Mouse (Mus musculus) stomach, postnatal 0 days (tissue): ENCODE measurements at regions not wholly inside any gene's neighbourhood (a gene's known extent, or its start where the extent isn't known, plus 50 kb on each side); places are given as distances from the start of the nearest gene placed in this dataset.

Experiments
- ATAC-seq: fragments of 200-750 bp; cut with Nextera tagmentation; 2 replicates; pipeline ENCODE4 v1.8.0; 2017; ENCODE audit not compliant: low FRiP score, low TSS enrichment
- DNase-seq: peaks from one replicate; pipeline ENCODE4 v3.0.0-alpha.2; 2016; ENCODE audit warnings: low spot score
- H3K27ac ChIP-seq: fragments of 300-500 bp; sonication (generic); replicated peaks from 2 replicates; pipeline ENCODE4 v1.5.1; 2014; ENCODE audit warnings: mild to moderate bottlenecking, control low read depth
- H3K27me3 ChIP-seq: fragments of 300-500 bp; sonication (generic); 2 replicates; pipeline ENCODE4 v1.6.1; 2014; ENCODE audit warnings: low read length; ENCODE audit not compliant: control insufficient read depth, insufficient read depth
- H3K36me3 ChIP-seq: fragments of 300-500 bp; sonication (generic); 2 replicates; pipeline ENCODE4 v1.6.1; 2014; ENCODE audit warnings: low read length, mixed read lengths; ENCODE audit not compliant: control insufficient read depth, insufficient read depth
- H3K4me1 ChIP-seq: fragments of 300-500 bp; sonication (generic); replicated peaks from 2 replicates; pipeline ENCODE4 v1.6.1; 2014; ENCODE audit warnings: antibody characterized with exemption; ENCODE audit not compliant: control insufficient read depth, insufficient read depth
- H3K4me2 ChIP-seq: fragments of 300-500 bp; sonication (generic); replicated peaks from 2 replicates; pipeline ENCODE4 v1.6.1; 2014; ENCODE audit warnings: low read depth, mild to moderate bottlenecking, control low read depth, moderate library complexity
- H3K4me3 ChIP-seq: fragments of 300-500 bp; sonication (generic); 2 replicates; pipeline ENCODE4 v1.5.1; 2014; ENCODE audit warnings: low read depth, low read length, control low read depth
- H3K9ac ChIP-seq: fragments of 300-500 bp; sonication (generic); 2 replicates; pipeline ENCODE4 v1.6.1; 2014; ENCODE audit warnings: mild to moderate bottlenecking, low read length, control low read depth, mixed read lengths
- H3K9me3 ChIP-seq: fragments of 300-500 bp; sonication (generic); 2 replicates; pipeline ENCODE4 v1.6.1; 2016; ENCODE audit warnings: low read length; ENCODE audit not compliant: control insufficient read depth
- CTCF ChIP-seq: IDR thresholded peaks from 2 replicates; pipeline ENCODE4 v1.5.1; 2016; ENCODE audit warnings: antibody characterized with exemption, low read depth, mild to moderate bottlenecking, moderate library complexity
- EP300 ChIP-seq: optimal IDR thresholded peaks from 2 replicates; pipeline ENCODE3; 2016; ENCODE audit warnings: antibody characterized with exemption
- WGBS: fragments of 180-500 bp; shearing (Covaris S2); extraction: QIAGEN DNeasy Blood & Tissue Kit; methylation state at CpG from one replicate; pipeline ENCODE4 v1.1.7; 2014; 5-methylcytosine and 5-hydroxymethylcytosine counted together

DNA sequence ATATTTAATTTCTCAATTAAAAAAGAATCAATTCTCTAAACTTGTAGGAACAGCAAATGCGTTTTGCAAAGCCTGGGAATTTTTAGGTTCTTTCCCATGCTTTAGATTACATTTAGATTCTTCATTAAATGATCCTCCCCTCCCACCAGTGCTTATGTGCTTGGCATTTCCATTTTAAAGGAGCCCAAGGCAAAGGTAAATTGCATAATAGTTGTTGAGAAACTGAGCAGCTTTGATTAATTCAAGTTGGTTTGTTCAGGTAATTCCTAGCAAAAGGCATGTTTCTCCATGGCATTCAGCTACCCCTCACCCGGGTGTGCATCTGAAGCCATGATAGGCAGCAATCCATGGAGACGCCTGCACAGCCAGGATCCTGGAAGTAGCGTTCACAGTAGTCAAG is 570.8 kb upstream of the Auts2 start:
- Histone ChIP-seq H3K27ac (no peak overlapping the region), H3K4me2 (no peak overlapping the region), H3K9me3 (no peaks in the 10 kb centered on the region), H3K4me1 (no peaks in the 10 kb centered on the region), H3K9ac (no peak overlapping the region), H3K36me3 (no peaks in the 10 kb centered on the region), H3K27me3 (no peaks in the 10 kb centered on the region), H3K4me3 (no peak overlapping the region)
- WGBS, result 86% methylated on average over 4 of the region's 4 CpGs
- DNase-seq (no peak), ATAC-seq (no peak)
- TF ChIP-seq CTCF (no peak), EP300 (no peak)

- Histone ChIP-seq H3K9ac (no peak overlapping the region), H3K4me1 (no peaks in the 10 kb centered on the region), H3K27me3 (no peaks in the 10 kb centered on the region), H3K4me2 (no peak overlapping the region), H3K27ac (no peak overlapping the region), H3K36me3 (no peaks in the 10 kb centered on the region), H3K9me3 (no peaks in the 10 kb centered on the region), H3K4me3 (no peak overlapping the region)
- ATAC-seq (no peak), DNase-seq (no peak)
- no peak for TF ChIP-seq EP300
- WGBS, result 87% methylated on average over 2 of the region's 2 CpGs
Measured at GRCm38 (mm10) chr5:133113183-133113582, 570.0 kb upstream of the Auts2 start.

DNA sequence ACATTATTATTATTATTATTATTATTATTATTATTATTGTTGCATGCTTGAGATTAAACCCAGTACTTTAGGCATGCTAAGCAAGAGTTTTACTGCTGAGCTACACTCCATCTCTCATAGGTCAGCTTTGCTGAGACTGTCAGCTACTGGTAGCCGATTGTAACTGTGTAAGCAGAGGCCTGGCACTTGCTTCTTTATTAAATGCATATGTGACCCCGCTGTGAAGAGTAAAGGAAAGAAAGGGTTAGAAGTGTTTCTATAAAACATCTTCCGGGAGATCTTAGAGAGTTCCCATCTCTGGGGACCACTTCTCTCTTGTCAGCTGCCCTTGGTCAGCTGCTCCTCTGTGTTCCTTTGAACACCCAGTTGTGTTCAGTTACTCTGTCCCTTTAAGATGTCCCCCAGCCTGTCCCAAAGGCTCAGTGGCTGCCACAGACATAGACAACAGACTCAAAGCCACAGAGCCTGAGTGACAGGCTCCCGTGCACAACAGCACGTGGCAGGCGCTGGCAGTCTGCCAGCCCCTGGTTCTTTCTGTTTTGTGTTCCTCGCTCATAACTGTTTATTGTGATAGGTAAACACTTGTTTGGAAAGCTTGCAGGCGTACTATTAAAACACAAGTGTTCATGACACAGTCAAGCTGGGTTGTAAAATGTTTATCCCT is 563.7 kb upstream of the Auts2 start:
- Histone ChIP-seq H3K27me3 (no peaks in the 10 kb centered on the region), H3K4me1 (no peaks in the 10 kb centered on the region), H3K27ac (no peak overlapping the region), H3K36me3 (no peaks in the 10 kb centered on the region), H3K4me3 (no peak overlapping the region), H3K4me2 (no peak overlapping the region), H3K9ac (no peak overlapping the region), H3K9me3 (no peaks in the 10 kb centered on the region)
- peak; percentile 15 for DNase-seq
- ATAC-seq, result no peak
- WGBS, result 37% methylated on average over 8 of the region's 8 CpGs
- TF ChIP-seq CTCF (no peak), EP300 (no peak)

- H3K27me3 ChIP-seq, result no peaks in the 10 kb centered on the region
- H3K36me3 ChIP-seq, result no peaks in the 10 kb centered on the region
- no peak overlapping the region for H3K9ac ChIP-seq
- no peak overlapping the region for H3K4me3 ChIP-seq
- no peaks in the 10 kb centered on the region for H3K4me1 ChIP-seq
- no peaks in the 10 kb centered on the region for H3K9me3 ChIP-seq
- DNase-seq (no peak), ATAC-seq (no peak)
- WGBS, result 53% methylated on average over 1 of the region's 1 CpGs
- no peak for TF ChIP-seq EP300
- TF ChIP-seq CTCF, result no peak
- H3K27ac ChIP-seq, result no peak overlapping the region
- no peak overlapping the region for H3K4me2 ChIP-seq
Measured at GRCm38 (mm10) chr5:133096340-133096739, 553.2 kb upstream of the Auts2 start.

DNA sequence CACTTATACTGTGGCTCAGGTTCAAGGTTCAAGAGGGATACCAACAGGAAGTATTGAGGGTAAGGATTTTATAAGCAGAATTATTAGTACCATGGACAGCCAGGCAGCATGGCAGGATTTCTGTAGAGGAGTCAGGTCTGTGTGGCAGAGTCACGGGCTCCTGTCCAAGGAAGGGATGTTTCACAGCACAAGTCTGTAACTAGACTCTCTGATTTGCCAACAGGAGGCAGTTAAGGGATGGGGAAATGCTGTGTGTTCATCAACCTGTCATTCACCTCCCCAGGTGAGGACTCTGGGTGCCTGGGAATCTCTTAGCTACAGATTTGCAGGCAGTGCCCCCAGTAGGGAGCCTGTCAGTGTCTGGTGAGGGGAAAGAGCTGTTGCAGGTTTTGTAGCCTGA is 541.7 kb upstream of the Auts2 start:
- TF ChIP-seq EP300 (no peak), CTCF (no peak)
- H3K9me3 ChIP-seq, result no peaks in the 10 kb centered on the region
- H3K4me2 ChIP-seq, result no peak overlapping the region
- H3K9ac ChIP-seq, result no peak overlapping the region
- ATAC-seq, result no peak
- DNase-seq, result no peak
- no peak overlapping the region for H3K27ac ChIP-seq
- H3K36me3 ChIP-seq, result no peaks in the 10 kb centered on the region
- no peaks in the 10 kb centered on the region for H3K4me1 ChIP-seq
- H3K27me3 ChIP-seq, result no peaks in the 10 kb centered on the region
- H3K4me3 ChIP-seq, result no peak overlapping the region
- 74% methylated on average over 1 of the region's 1 CpGs for WGBS

DNA sequence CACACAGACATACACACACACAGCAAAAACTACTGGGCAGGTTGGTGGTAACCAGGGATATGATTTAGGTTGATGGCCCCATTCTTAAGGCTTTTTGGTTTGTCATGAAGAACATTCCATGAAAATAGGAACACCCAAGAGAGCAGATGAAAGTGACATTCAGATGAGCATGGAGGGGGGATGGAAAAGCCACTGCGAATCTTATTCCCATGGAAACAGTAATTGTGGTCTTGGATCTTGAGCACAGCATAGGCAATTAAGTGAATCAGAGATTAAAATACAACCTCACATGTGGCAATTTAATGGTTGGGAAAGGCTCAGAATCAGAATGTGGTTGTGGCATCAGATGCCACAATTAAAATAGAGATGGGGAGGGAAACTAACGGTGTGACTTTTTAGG is 537.6 kb upstream of the Auts2 start:
- ATAC-seq, result no peak
- no peak overlapping the region for H3K9ac ChIP-seq
- H3K27ac ChIP-seq, result no peak overlapping the region
- no peaks in the 10 kb centered on the region for H3K36me3 ChIP-seq
- no peaks in the 10 kb centered on the region for H3K27me3 ChIP-seq
- no peaks in the 10 kb centered on the region for H3K9me3 ChIP-seq
- no peaks in the 10 kb centered on the region for H3K4me1 ChIP-seq
- 94% methylated on average over 2 of the region's 2 CpGs for WGBS
- no peak overlapping the region for H3K4me3 ChIP-seq
- DNase-seq, result no peak
- TF ChIP-seq EP300, result no peak
- TF ChIP-seq CTCF, result no peak
- H3K4me2 ChIP-seq, result no peak overlapping the region
